Mouse (Mus musculus) kidney, postnatal 4 days (tissue): Measurements from ENCODE around the gene Ror2.

Source experiments
- DNase-seq, 2 experiments: peaks; one replicate each; pipeline ENCODE4 v3.0.0; 2021; ENCODE audit warnings: mixed read lengths in 2 of 2

Ror2 gene

GRCm38 (mm10) chr13:53120906-53121305 lies 165.0 kb downstream of the Ror2 start:
- peak; percentile 62 to 69 for DNase-seq

GRCm38 (mm10) chr13:53119586-53120426 lies 166.1 kb downstream of the Ror2 start:
- peak; percentile 95 to 97 for DNase-seq

- DNase-seq: peak; percentile 41 to 46
Observed at GRCm38 (mm10) chr13:53118398-53118797, 167.5 kb downstream of the Ror2 start.

- DNase-seq: no peak
Observed at GRCm38 (mm10) chr13:53117921-53118320, 168.0 kb downstream of the Ror2 start.

- DNase-seq: no peak
Observed at GRCm38 (mm10) chr13:53110249-53110578, 175.7 kb downstream of the Ror2 start.

GRCm38 (mm10) chr13:53109560-53110248 lies 176.2 kb downstream of the Ror2 start:
- DNase-seq: peak; percentile 98

- no peak for DNase-seq
Observed at GRCm38 (mm10) chr13:53106676-53107075, 179.2 kb downstream of the Ror2 start.

GRCm38 (mm10) chr13:53099771-53100682 lies 185.9 kb downstream of the Ror2 start:
- peak; percentile 42 to 55 for DNase-seq

GRCm38 (mm10) chr13:53096615-53097014 lies 189.3 kb downstream of the Ror2 start:
- peak; percentile 87 to 88 for DNase-seq

GRCm38 (mm10) chr13:53095222-53095621 lies 190.7 kb downstream of the Ror2 start:
- peak in 1 of 2 experiments; percentile 11 for DNase-seq

GRCm38 (mm10) chr13:53094658-53095057 lies 191.3 kb downstream of the Ror2 start:
- no peak for DNase-seq

- no peak for DNase-seq
Observed at GRCm38 (mm10) chr13:53093407-53093806, 192.5 kb downstream of the Ror2 start.

GRCm38 (mm10) chr13:53086552-53087282 lies 199.2 kb downstream of the Ror2 start:
- DNase-seq: no peak

- DNase-seq: no peak
Observed at GRCm38 (mm10) chr13:53081846-53082245, 204.1 kb downstream of the Ror2 start.

- no peak for DNase-seq
Observed at GRCm38 (mm10) chr13:53077732-53078345, 208.1 kb downstream of the Ror2 start.

- no peak for DNase-seq
Observed at GRCm38 (mm10) chr13:53075006-53075405, 210.9 kb downstream of the Ror2 start.

- DNase-seq: no peak
Observed at GRCm38 (mm10) chr13:53069076-53069690, 216.7 kb downstream of the Ror2 start.

GRCm38 (mm10) chr13:53068461-53068860 lies 217.5 kb downstream of the Ror2 start:
- peak; percentile 43 to 65 for DNase-seq

- DNase-seq: peak; percentile 61 to 74
Observed at GRCm38 (mm10) chr13:53067949-53068348, 218.0 kb downstream of the Ror2 start.

GRCm38 (mm10) chr13:53065122-53065521 lies 220.8 kb downstream of the Ror2 start:
- DNase-seq: no peak

GRCm38 (mm10) chr13:53064681-53065080 lies 221.2 kb downstream of the Ror2 start:
- DNase-seq: no peak
